In the genomic region with DNA sequence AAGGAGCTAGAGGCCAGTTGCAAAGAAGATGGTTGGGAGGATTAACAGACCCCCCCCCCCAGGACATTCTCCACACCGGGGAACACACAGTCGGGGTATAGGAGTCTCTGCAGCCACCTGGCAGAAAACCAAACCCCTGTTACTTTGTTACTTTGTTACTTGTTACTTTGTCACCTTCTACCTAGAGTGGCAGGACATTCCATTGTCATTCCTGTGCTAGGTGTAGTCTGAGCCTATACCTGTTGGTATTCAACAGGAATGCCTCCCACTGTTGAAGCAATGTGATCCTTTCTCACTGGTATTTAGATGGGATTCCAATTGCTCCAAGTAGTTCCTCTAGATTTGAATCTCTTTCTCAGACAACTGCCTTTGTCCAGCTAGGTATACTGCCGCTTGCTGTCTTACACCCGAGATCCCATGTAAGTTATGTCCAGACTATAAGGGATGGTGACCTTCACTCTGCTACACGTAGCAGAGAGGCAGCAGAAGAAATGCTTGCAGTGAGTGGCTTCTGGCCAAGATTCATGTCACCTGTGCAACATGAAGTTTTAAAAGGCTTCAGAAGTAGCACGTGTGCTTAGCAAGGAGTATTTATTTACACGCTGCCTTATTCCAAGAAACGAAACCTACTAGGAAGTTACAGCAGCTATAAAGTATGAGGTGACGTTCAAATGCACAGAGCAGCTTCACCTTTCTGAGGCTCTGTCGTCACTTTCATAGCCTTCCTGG, we compare ENCODE assay signal across 12 mouse cellular contexts.
DNase-seq lines count a peak whose midpoint lies in the region; ATAC-seq and TF ChIP-seq lines count a peak whose summit lies in the region.
"Had no signal": no experiment of that assay in that cellular context is flagged by ENCODE, and none has a peak within 500 bp of the region (broad histone marks: within the 10 kb centered on the region; RNA-seq: fewer than 3 reads in every experiment).

No protein-coding gene starts in this region.

- intact Hi-C loops in gastrocnemius, postnatal 14 days (cut with DNase I; ENCODE audit: low total_unique reads) = no loop called here

- H3K36me3 ChIP-seq in lung, embryonic 14.5 days (ENCODE audit: insufficient read depth) = no peaks in the 10 kb centered on the region
- H3K36me3 ChIP-seq: embryonic facial prominence, embryonic 12.5 days; liver, embryonic 12.5 days had no signal

- WGBS in lung, embryonic 14.5 days = 54% methylated on average over 10 of the region's 10 CpGs

- DNase-seq in lung, embryonic 14.5 days = no peak
- DNase-seq in lung, postnatal 14 days = no peak
- DNase-seq in WW6 (ENCODE audit: low read depth, low spot score) = peak; percentile 5
- DNase-seq in kidney, postnatal 14 days = peak; percentile 66
- peak; percentile 19 for DNase-seq in naive thymus-derived CD4-positive, alpha-beta T cell, adult 2 months (ENCODE audit: low read depth)
- DNase-seq in retina, embryonic 14.5 days (ENCODE audit: low spot score) = no peak
- no peak for DNase-seq in gastrocnemius, postnatal 14 days
- DNase-seq: cerebellum, adult 11 months; cerebellum, postnatal 36 days had no signal

- no peak overlapping the region for H3K4me3 ChIP-seq in lung, embryonic 14.5 days (ENCODE audit: low read depth, low read length)
- H3K4me3 ChIP-seq: embryonic facial prominence, embryonic 12.5 days; liver, embryonic 12.5 days had no signal

- H3K4me1 ChIP-seq in lung, embryonic 14.5 days (ENCODE audit: insufficient read depth) = peaks cover 4% of the 10 kb centered on the region; the same call in 1 of the 2 replicates
- H3K4me1 ChIP-seq: embryonic facial prominence, embryonic 12.5 days; liver, embryonic 12.5 days had no signal

- H3K27me3 ChIP-seq in lung, embryonic 14.5 days (ENCODE audit: insufficient read depth, low read length) = no peaks in the 10 kb centered on the region
- H3K27me3 ChIP-seq: embryonic facial prominence, embryonic 12.5 days; liver, embryonic 12.5 days had no signal

- H3K9me3 ChIP-seq in lung, embryonic 14.5 days (ENCODE audit: low read depth, low read length) = no peaks in the 10 kb centered on the region
- H3K9me3 ChIP-seq: embryonic facial prominence, embryonic 12.5 days; liver, embryonic 12.5 days had no signal

- peak; percentile 36; the same call in 1 of the 2 replicates for ATAC-seq in lung, embryonic 14.5 days (ENCODE audit: insufficient read depth)
- ATAC-seq: liver, embryonic 12.5 days; midbrain, embryonic 16.5 days had no signal

- no peak overlapping the region for H3K27ac ChIP-seq in lung, embryonic 14.5 days (ENCODE audit: low read depth)
- H3K27ac ChIP-seq: embryonic facial prominence, embryonic 12.5 days; liver, embryonic 12.5 days had no signal

- no peak overlapping the region for H3K9ac ChIP-seq in lung, embryonic 14.5 days
- H3K9ac ChIP-seq: embryonic facial prominence, embryonic 12.5 days; liver, embryonic 12.5 days had no signal

- no peak overlapping the region for H3K4me2 ChIP-seq in lung, embryonic 14.5 days
- H3K4me2 ChIP-seq: embryonic facial prominence, embryonic 12.5 days; liver, embryonic 12.5 days had no signal

- TF ChIP-seq CTCF in lung, embryonic 14.5 days (IDR thresholded peaks at IDR 0.05; ENCODE audit: low read depth) = no peak

Comparison
In these comparisons a context has a peak if more than half of its experiments do, and no peak if none do; other contexts are left out.
1. DNase-seq: peak in WW6 (single experiment), kidney, postnatal 14 days (single experiment) and naive thymus-derived CD4-positive, alpha-beta T cell, adult 2 months (single experiment); none in lung, embryonic 14.5 days (single experiment), lung, postnatal 14 days (single experiment), retina, embryonic 14.5 days (single experiment) and gastrocnemius, postnatal 14 days (single experiment).